Mouse (Mus musculus): ENCODE measurements around the gene Tpmt. TPM values are rescaled to one million over a fixed set of nuclear protein-coding genes. Genes with fewer than 3 reads are reported as not detected.

Tpmt gene
- 20.1 and 21.9 TPM in 2 replicates for polyA plus RNA-seq (2014; fragmentation: Nextera tagmentation; extraction: Ambion mirVana)

- DNase-seq (ENCODE audit: low spot score) (peak; percentile 24), ATAC-seq (ENCODE audit: low FRiP score) (no peak)
- H3K4me2 ChIP-seq (replicated peaks) = peak within 1 kb of the TSS; percentile 95
- H3K36me3 ChIP-seq (replicated peaks; ENCODE audit: control insufficient read depth, insufficient read depth) = peaks cover 12% of the 10 kb centered on the region
- no peaks in the 10 kb centered on the region for H3K9me3 ChIP-seq (ENCODE audit: control insufficient read depth, low read length)
- peak within 1 kb of the TSS; percentile 71 for H3K27ac ChIP-seq
- H3K9ac ChIP-seq = peak within 1 kb of the TSS; percentile 65
- 19% methylated on average over 10 of the region's 10 CpGs for WGBS
- H3K4me1 ChIP-seq (replicated peaks; ENCODE audit: control insufficient read depth, insufficient read depth, low read length) = peaks cover 17% of the 10 kb centered on the region; the same call in 1 of the 2 replicates
- H3K27me3 ChIP-seq (ENCODE audit: control insufficient read depth, insufficient read depth, low read length) = no peaks in the 10 kb centered on the region
- H3K4me3 ChIP-seq (replicated peaks; ENCODE audit: low read length) = peak within 1 kb of the TSS; percentile 61
Observed at GRCm38 (mm10) chr13:47044617-47044947, at the start of gene Tpmt. TSS of gene Tpmt (minus strand) at chr13:47044737.

DNA sequence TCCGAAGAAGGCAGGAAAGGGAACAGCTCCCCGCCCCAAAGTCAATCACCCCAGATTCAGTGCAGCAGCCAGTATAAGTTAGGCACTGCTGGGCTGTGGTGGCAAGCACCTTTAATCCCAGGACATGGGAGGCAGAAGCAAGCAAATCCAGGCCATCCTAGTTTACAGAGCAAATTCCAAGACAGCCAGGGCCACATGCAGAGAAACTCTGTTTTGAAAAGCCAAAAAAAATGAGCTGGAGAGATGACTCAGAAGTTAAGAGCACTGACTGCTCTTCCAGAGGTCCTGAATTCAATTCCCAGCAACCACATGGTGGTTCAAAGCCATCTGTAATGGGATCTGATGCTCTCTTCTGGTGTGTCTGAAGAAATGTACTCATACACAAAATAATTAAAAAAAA, 49.3 kb upstream of the Tpmt start:
- ATAC-seq (ENCODE audit: low FRiP score) (no peak), DNase-seq (ENCODE audit: low spot score) (no peak)
- Histone ChIP-seq H3K27me3 (ENCODE audit: control insufficient read depth, insufficient read depth, low read length) (no peaks in the 10 kb centered on the region), H3K4me2 (replicated peaks) (no peak overlapping the region), H3K4me3 (replicated peaks; ENCODE audit: low read length) (no peak overlapping the region), H3K36me3 (replicated peaks; ENCODE audit: control insufficient read depth, insufficient read depth) (peaks cover 74% of the 10 kb centered on the region), H3K4me1 (replicated peaks; ENCODE audit: control insufficient read depth, insufficient read depth, low read length) (no peaks in the 10 kb centered on the region), H3K9me3 (ENCODE audit: control insufficient read depth, low read length) (no peaks in the 10 kb centered on the region), H3K9ac (no peak overlapping the region), H3K27ac (no peak overlapping the region)
- WGBS = 95% methylated on average over 2 of the region's 2 CpGs

DNA sequence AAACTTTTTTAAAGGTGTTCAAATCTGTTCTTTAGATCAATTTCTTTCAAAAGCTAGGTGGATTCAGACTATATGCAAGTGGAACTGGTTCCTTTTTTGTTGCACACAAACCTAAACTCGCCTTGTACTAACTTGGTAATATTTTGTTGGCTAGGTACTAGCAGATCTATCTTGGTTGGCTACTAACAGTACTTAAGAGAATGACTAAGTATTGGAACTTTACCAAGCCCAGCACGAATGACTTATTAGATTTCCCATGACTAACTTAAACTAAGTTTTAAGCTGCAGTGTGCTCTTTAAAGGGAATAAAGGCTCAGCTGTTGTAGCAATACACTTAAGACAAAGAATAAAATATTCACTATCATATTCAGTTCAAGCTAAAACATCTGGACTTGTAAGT, 44.7 kb upstream of the Tpmt start:
- no peaks in the 10 kb centered on the region for H3K9me3 ChIP-seq (ENCODE audit: control insufficient read depth, low read length)
- DNase-seq (ENCODE audit: low spot score) (no peak), ATAC-seq (ENCODE audit: low FRiP score) (no peak)
- H3K4me3 ChIP-seq (replicated peaks; ENCODE audit: low read length) = no peak overlapping the region
- peaks cover 70% of the 10 kb centered on the region for H3K36me3 ChIP-seq (replicated peaks; ENCODE audit: control insufficient read depth, insufficient read depth)
- no peaks in the 10 kb centered on the region for H3K27me3 ChIP-seq (ENCODE audit: control insufficient read depth, insufficient read depth, low read length)
- H3K4me2 ChIP-seq (replicated peaks) = no peak overlapping the region
- no peak overlapping the region for H3K27ac ChIP-seq
- H3K4me1 ChIP-seq (replicated peaks; ENCODE audit: control insufficient read depth, insufficient read depth, low read length) = no peaks in the 10 kb centered on the region
- WGBS = 90% methylated on average over 2 of the region's 2 CpGs
- no peak overlapping the region for H3K9ac ChIP-seq

GRCm38 (mm10) chr13:47088433-47088832, 43.9 kb upstream of the Tpmt start:
- Histone ChIP-seq H3K4me2 (replicated peaks) (no peak overlapping the region), H3K36me3 (replicated peaks; ENCODE audit: control insufficient read depth, insufficient read depth) (peaks cover 67% of the 10 kb centered on the region), H3K4me1 (replicated peaks; ENCODE audit: control insufficient read depth, insufficient read depth, low read length) (no peaks in the 10 kb centered on the region), H3K9ac (no peak overlapping the region), H3K9me3 (ENCODE audit: control insufficient read depth, low read length) (no peaks in the 10 kb centered on the region), H3K27ac (no peak overlapping the region), H3K4me3 (replicated peaks; ENCODE audit: low read length) (no peak overlapping the region), H3K27me3 (ENCODE audit: control insufficient read depth, insufficient read depth, low read length) (no peaks in the 10 kb centered on the region)
- 95% methylated on average over 1 of the region's 1 CpGs for WGBS
- no peak for ATAC-seq (ENCODE audit: low FRiP score)
- no peak for DNase-seq (ENCODE audit: low spot score)

DNA sequence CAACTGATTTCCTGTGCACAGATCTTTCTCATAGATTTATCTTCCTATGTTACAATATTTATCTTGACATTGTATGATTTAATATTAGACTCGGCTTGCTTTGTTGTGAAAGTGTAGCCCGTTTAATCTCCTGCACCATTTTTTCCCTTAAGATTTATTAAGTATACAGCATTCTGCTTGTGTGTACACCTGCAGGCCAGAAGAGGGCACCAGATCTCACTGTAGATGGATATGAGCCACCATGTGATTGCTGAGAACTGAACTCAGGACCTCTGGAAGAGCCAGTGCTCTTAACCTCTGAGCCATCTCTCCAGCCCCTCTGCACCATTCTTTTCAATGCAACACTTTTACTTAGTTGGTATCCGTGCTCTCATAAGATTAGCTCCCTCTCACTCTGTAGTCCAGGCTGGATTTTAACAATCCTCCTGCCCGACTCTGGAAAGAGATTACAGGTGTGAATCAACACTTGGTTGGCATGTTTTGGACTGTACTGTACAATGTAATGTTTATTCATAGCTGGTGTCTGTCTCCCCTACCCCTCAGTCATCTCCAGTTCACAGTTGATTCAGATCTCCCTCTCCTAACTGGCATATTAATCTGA, 36.5 kb upstream of the Tpmt start:
- Histone ChIP-seq H3K9me3 (ENCODE audit: control insufficient read depth, low read length) (no peaks in the 10 kb centered on the region), H3K36me3 (replicated peaks; ENCODE audit: control insufficient read depth, insufficient read depth) (peaks cover 86% of the 10 kb centered on the region), H3K4me2 (replicated peaks) (no peak overlapping the region), H3K4me3 (replicated peaks; ENCODE audit: low read length) (no peak overlapping the region), H3K4me1 (replicated peaks; ENCODE audit: control insufficient read depth, insufficient read depth, low read length) (no peaks in the 10 kb centered on the region), H3K27me3 (ENCODE audit: control insufficient read depth, insufficient read depth, low read length) (no peaks in the 10 kb centered on the region), H3K27ac (no peak overlapping the region), H3K9ac (no peak overlapping the region)
- DNase-seq (ENCODE audit: low spot score) (no peak), ATAC-seq (ENCODE audit: low FRiP score) (no peak)
- 90% methylated on average over 4 of the region's 4 CpGs for WGBS

DNA sequence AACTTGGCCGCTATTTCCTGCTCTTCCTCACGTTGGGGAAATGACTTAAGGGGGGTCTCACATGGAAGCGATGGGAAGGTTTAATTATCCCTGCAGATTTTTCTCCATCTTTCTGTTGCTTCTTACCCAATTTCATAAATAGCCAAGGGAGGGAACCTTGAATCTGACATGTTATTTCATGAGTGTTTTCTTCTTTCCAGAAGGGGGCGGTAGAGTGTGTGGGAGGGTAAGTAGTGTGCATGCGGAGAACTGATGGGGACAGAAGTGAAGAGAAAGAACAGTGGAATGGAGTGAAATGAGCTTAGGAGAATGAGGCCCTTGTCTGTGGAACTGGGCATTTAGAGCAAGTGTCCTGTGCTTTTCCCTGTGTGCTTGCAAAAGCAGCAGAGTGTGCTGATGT, 34.3 kb upstream of the Tpmt start:
- Histone ChIP-seq H3K4me2 (replicated peaks) (no peak overlapping the region), H3K4me1 (replicated peaks; ENCODE audit: control insufficient read depth, insufficient read depth, low read length) (no peaks in the 10 kb centered on the region), H3K9me3 (ENCODE audit: control insufficient read depth, low read length) (no peaks in the 10 kb centered on the region), H3K9ac (no peak overlapping the region), H3K36me3 (replicated peaks; ENCODE audit: control insufficient read depth, insufficient read depth) (peaks cover 91% of the 10 kb centered on the region), H3K27me3 (ENCODE audit: control insufficient read depth, insufficient read depth, low read length) (no peaks in the 10 kb centered on the region), H3K4me3 (replicated peaks; ENCODE audit: low read length) (no peak overlapping the region), H3K27ac (no peak overlapping the region)
- DNase-seq (ENCODE audit: low spot score) (no peak), ATAC-seq (ENCODE audit: low FRiP score) (no peak)
- 81% methylated on average over 5 of the region's 5 CpGs for WGBS

- no peak for ATAC-seq (ENCODE audit: low FRiP score)
- Histone ChIP-seq H3K4me1 (replicated peaks; ENCODE audit: control insufficient read depth, insufficient read depth, low read length) (no peaks in the 10 kb centered on the region), H3K27me3 (ENCODE audit: control insufficient read depth, insufficient read depth, low read length) (no peaks in the 10 kb centered on the region), H3K4me2 (replicated peaks) (no peak overlapping the region), H3K27ac (no peak overlapping the region), H3K36me3 (replicated peaks; ENCODE audit: control insufficient read depth, insufficient read depth) (peaks cover 93% of the 10 kb centered on the region), H3K4me3 (replicated peaks; ENCODE audit: low read length) (no peak overlapping the region), H3K9ac (no peak overlapping the region), H3K9me3 (ENCODE audit: control insufficient read depth, low read length) (no peaks in the 10 kb centered on the region)
- DNase-seq (ENCODE audit: low spot score) = no peak
Observed at GRCm38 (mm10) chr13:47077367-47077766, 32.8 kb upstream of the Tpmt start.

GRCm38 (mm10) chr13:47076156-47076555, 31.6 kb upstream of the Tpmt start:
- H3K36me3 ChIP-seq (replicated peaks; ENCODE audit: control insufficient read depth, insufficient read depth) = peaks cover 89% of the 10 kb centered on the region
- no peak for DNase-seq (ENCODE audit: low spot score)

GRCm38 (mm10) chr13:47072484-47072883, 27.9 kb upstream of the Tpmt start:
- H3K27me3 ChIP-seq (ENCODE audit: control insufficient read depth, insufficient read depth, low read length) = no peaks in the 10 kb centered on the region
- H3K4me1 ChIP-seq (replicated peaks; ENCODE audit: control insufficient read depth, insufficient read depth, low read length) = no peaks in the 10 kb centered on the region
- H3K9ac ChIP-seq = no peak overlapping the region
- WGBS = 92% methylated on average over 5 of the region's 5 CpGs
- ATAC-seq (ENCODE audit: low FRiP score) = no peak
- peaks cover 87% of the 10 kb centered on the region for H3K36me3 ChIP-seq (replicated peaks; ENCODE audit: control insufficient read depth, insufficient read depth)
- H3K27ac ChIP-seq = no peak overlapping the region
- no peak for DNase-seq (ENCODE audit: low spot score)
- H3K9me3 ChIP-seq (ENCODE audit: control insufficient read depth, low read length) = no peaks in the 10 kb centered on the region
- H3K4me3 ChIP-seq (replicated peaks; ENCODE audit: low read length) = no peak overlapping the region
- no peak overlapping the region for H3K4me2 ChIP-seq (replicated peaks)

More at GRCm38 (mm10) chr13:47076156-47076555, 31.6 kb upstream of the Tpmt start:
- Histone ChIP-seq H3K9me3 (ENCODE audit: control insufficient read depth, low read length) (no peaks in the 10 kb centered on the region), H3K9ac (no peak overlapping the region), H3K4me2 (replicated peaks) (no peak overlapping the region), H3K4me3 (replicated peaks; ENCODE audit: low read length) (no peak overlapping the region), H3K27me3 (ENCODE audit: control insufficient read depth, insufficient read depth, low read length) (no peaks in the 10 kb centered on the region), H3K27ac (no peak overlapping the region), H3K4me1 (replicated peaks; ENCODE audit: control insufficient read depth, insufficient read depth, low read length) (no peaks in the 10 kb centered on the region)
- 89% methylated on average over 5 of the region's 5 CpGs for WGBS
- ATAC-seq (ENCODE audit: low FRiP score) = no peak

DNA sequence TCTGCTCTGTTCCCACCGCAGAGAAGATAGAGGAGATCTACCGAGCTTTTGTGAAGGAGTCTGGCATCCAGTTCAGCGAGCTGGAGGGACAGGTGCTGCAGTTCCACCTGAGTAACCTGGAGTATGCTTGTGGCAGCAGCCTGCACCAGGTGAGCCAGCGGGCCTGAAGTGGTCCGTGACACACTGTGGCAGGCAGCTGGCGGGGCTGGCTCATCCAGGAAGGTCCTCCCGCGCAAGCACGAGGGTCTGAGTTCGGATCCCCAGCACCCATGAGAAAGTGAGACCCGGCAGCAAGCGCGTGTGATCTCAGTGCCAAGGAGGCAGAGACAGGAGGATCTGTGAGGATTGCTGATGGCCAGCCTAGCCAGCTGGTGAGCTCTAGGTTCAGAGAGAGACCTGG, 27.3 kb upstream of the Tpmt start:
- 96% methylated on average over 13 of the region's 13 CpGs for WGBS
- Histone ChIP-seq H3K27ac (no peak overlapping the region), H3K9me3 (ENCODE audit: control insufficient read depth, low read length) (no peaks in the 10 kb centered on the region), H3K9ac (no peak overlapping the region), H3K4me3 (replicated peaks; ENCODE audit: low read length) (no peak overlapping the region), H3K36me3 (replicated peaks; ENCODE audit: control insufficient read depth, insufficient read depth) (peaks cover 87% of the 10 kb centered on the region), H3K4me1 (replicated peaks; ENCODE audit: control insufficient read depth, insufficient read depth, low read length) (no peaks in the 10 kb centered on the region), H3K27me3 (ENCODE audit: control insufficient read depth, insufficient read depth, low read length) (no peaks in the 10 kb centered on the region), H3K4me2 (replicated peaks) (no peak overlapping the region)
- ATAC-seq (ENCODE audit: low FRiP score) (no peak), DNase-seq (ENCODE audit: low spot score) (no peak)

All from hindbrain, embryonic 14.5 days (tissue).